Mouse (Mus musculus) embryo, embryonic 11.5 days (tissue): ENCODE results near the gene Il12a.

Source experiments
- DNase-seq: peaks from one replicate; pipeline ENCODE4 v3.0.0-alpha.2; 2012; ENCODE audit warnings: low read depth, low spot score

The Il12a gene

GRCm38 (mm10) chr3:68690344-68690743 lies at the start of gene Il12a:
Gene Il12a (plus strand): TSS chr3:68690644.
- no peak for DNase-seq

GRCm38 (mm10) chr3:68642935-68643334 lies 47.5 kb upstream of the Il12a start:
- no peak for DNase-seq

- DNase-seq: no peak
These were observed 43.9 kb upstream of the Il12a start for GRCm38 (mm10) chr3:68646387-68647130.

- no peak for DNase-seq
These were observed 43.2 kb upstream of the Il12a start for GRCm38 (mm10) chr3:68647282-68647681.

- no peak for DNase-seq
These were observed 40.2 kb upstream of the Il12a start for GRCm38 (mm10) chr3:68650251-68650650.

GRCm38 (mm10) chr3:68656607-68657352 lies 33.7 kb upstream of the Il12a start:
- no peak for DNase-seq

- no peak for DNase-seq
These were observed 32.7 kb upstream of the Il12a start for GRCm38 (mm10) chr3:68657589-68658245.

GRCm38 (mm10) chr3:68659996-68660395 lies 30.4 kb upstream of the Il12a start:
- DNase-seq: no peak

GRCm38 (mm10) chr3:68660538-68660937 lies 29.9 kb upstream of the Il12a start:
- DNase-seq: no peak

- DNase-seq: no peak
These were observed 28.1 kb upstream of the Il12a start for GRCm38 (mm10) chr3:68662386-68662785.

- DNase-seq: no peak
These were observed 26.1 kb upstream of the Il12a start for GRCm38 (mm10) chr3:68664337-68664736.

GRCm38 (mm10) chr3:68666377-68666776 lies 24.1 kb upstream of the Il12a start:
- no peak for DNase-seq

- DNase-seq: no peak
These were observed 22.6 kb upstream of the Il12a start for GRCm38 (mm10) chr3:68667852-68668251.

GRCm38 (mm10) chr3:68669418-68669974 lies 20.9 kb upstream of the Il12a start:
- DNase-seq: no peak

GRCm38 (mm10) chr3:68674721-68675120 lies 15.7 kb upstream of the Il12a start:
- DNase-seq: no peak

- no peak for DNase-seq
These were observed 15.1 kb upstream of the Il12a start for GRCm38 (mm10) chr3:68675216-68675835.

- no peak for DNase-seq
These were observed 14.3 kb upstream of the Il12a start for GRCm38 (mm10) chr3:68675980-68676678.

- no peak for DNase-seq
These were observed 13.6 kb upstream of the Il12a start for GRCm38 (mm10) chr3:68676831-68677303.

- no peak for DNase-seq
These were observed 11.4 kb upstream of the Il12a start for GRCm38 (mm10) chr3:68678805-68679585.

- DNase-seq: no peak
These were observed 6.9 kb upstream of the Il12a start for GRCm38 (mm10) chr3:68683579-68683978.
